Mouse (Mus musculus) T-cell, adult 2 months (primary cell): ENCODE results near the gene Zdhhc14.
"Not testable (repeated sequence)": the region's sequence is repeated elsewhere in the genome, so short reads cannot be mapped to it uniquely, and the experiment has no call there.

Experiments used
- DNase-seq: peaks from one replicate; pipeline ENCODE4 v3.0.0; 2022; ENCODE audit warnings: low spot score

Gene Zdhhc14

DNA sequence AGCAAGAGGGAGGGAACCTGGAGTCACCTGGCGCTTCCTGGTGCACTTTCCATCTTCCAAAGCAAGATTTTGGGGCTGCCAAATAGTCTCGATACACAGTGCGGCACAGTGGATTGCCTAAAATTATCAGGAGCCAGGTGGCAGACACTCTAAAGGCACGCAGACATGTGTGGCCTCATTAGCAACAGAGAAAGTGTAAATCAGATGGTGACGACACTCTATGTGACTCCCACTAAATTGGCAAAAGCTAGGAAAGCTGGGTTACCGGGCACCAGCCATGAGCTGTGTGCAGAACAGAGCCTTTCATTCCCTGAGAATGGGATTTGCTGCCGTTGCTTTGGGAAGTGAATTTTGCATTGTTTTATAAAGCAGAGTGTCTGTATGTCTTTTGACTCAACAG is 115.0 kb downstream of the Zdhhc14 start:
- no peak for DNase-seq

DNA sequence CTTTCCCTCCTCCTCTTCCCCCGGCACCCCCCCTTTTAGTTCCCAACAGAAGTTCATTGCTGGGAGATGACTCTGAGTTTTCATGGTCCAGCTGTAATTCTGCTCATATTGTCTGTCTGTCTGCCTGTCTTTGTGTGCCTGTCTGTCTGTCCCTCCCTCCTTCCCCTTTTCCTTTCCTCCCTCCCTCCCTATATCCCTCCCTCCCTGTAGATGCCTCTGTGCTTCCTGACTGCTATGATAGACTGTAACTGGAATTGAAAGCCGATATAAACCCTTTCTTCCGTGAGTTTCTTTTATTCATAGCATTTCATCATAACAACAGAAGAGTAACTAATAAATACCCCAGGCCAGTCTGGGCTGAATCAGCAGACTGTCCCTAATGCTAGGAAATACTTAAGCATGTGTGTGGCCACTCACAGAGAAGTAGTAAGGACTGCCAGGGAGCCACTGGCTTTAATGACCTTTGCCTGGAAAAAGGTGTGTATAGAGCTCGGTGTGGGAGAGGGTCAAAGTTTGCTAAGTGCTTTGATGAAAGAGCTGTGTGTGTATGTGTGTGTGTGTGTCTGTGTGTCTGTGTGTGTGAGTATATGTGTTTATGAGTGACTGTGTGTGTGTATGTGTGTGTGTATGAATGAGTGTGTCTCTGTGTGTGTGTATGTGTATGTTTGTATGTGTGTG is 117.7 kb downstream of the Zdhhc14 start:
- DNase-seq = no peak

DNA sequence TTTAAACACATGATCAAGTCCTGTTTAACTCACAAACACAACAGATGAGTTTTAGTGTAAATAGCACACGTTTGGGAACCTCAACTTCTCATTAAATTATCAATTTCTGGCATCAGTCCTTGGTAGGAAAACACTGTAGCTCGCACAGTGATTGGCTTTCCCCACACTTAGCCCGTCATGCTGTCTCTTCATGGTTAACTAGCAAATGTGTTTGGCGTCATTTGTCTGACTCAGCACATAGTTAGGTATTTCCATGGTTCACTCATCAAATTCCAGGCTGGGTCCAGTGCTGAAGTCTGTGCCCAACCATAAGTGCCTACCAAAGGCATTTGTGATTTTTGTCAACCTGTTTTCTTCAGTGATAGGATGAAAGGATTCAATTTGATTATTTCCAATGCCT is 119.9 kb downstream of the Zdhhc14 start:
- DNase-seq = no peak

DNA sequence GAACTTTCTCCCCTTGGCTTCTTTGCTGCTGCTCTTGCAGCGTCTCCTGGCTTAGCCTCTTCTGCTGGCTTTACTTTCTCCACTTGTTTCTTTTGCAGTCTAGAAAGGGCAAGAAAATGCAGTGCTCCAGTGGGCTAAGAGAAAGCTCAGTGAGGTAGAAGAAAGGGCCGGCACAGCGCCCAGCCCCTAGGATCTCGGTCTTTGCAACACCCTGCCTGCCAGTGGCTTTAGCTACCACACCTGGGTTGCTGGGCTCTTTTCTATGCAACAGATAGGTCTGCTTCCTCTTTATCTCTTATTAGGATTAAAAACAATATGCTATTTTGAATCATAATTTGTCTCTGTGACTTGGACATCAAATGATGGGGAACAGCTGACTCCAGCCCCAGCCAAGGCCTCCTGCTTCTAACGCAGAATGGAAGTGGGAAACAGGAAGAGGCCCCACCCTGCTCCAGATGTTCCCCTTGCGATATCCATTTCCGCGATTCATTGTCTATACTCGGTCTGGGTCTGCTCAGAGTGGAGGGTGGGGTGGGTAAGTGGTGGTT is 122.5 kb downstream of the Zdhhc14 start:
- DNase-seq = no peak

DNA sequence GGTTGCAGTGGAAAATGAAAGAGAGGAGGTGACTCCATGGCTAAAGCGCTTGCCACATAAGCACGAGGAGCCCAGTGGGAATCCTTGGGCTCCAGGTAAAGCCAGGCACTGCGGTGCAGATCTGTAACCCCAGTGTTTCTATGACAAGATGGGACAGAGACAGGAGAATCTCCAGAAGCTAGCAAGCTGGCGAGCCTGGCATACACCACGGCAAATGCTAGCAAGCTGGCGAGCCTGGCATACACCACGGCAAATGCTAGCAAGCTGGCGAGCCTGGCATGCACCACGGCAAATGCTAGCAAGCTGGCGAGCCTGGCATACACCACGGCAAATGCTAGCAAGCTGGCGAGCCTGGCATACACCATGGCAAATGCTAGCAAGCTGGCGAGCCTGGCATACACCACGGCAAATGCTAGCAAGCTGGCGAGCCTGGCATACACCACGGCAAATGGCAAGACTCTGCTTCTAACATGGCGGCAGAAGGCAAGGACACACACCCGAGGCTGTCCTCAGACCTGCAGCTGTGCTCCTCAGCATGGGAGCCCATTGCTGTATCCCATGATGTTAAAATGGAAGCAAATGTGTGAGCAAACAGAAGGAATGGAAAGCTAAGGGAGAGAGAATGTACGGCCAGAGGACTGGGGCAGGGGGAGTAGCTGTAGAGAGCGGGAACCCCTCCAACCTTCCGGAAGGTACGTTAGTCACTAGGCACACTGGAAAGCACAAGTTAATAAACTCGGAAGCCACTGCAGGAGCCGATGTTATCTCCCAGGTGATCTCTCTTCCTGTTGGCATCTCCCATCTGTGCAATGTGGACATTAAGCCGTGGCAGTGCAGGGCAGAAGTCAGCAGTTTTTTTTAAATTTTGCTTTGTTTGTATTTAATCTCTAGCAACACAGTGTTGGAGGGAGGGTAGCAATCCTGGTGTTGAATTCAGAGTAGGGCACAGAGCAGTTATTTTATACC is 129.6 kb downstream of the Zdhhc14 start:
- DNase-seq = no peak

DNA sequence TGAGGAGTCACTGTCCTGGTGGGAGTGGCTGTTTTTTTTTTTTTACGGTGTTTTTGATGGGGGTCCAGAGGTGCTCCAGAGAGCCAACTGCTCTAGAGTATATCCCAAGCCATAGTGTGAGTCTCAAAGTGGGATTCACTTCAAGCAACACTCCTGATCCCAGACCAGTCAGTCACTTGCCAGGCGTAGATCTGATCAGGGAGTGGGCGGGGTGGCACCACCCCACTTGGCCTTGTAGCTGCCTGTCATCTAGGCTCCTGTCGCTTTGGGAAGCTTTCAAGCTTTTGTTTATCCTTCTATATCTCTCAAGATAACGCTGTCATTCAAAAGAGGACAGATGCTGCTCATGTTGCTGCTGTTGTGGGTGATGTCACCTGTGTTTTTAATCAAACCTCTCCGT is 130.4 kb downstream of the Zdhhc14 start:
- no peak for DNase-seq

DNA sequence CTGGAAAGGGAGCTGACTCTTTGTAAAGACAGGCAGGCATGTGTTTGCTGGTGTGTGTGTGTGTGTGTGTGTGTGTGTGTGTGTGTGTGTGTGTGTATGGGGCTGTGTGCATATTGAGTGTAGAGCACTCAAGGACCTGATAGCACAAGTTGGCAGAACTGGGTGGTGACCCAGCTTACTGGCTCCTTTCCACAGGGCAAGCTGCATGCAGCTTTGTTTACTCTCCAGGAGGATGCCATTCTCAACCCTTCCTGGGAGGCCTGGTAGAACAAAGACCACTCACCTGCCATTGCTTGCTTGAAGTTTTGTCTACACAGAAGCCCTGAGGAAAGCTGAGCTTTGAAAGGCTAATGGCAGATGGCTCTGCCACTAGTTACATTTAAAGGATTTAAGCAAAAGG is 130.8 kb downstream of the Zdhhc14 start:
- DNase-seq = no peak

DNA sequence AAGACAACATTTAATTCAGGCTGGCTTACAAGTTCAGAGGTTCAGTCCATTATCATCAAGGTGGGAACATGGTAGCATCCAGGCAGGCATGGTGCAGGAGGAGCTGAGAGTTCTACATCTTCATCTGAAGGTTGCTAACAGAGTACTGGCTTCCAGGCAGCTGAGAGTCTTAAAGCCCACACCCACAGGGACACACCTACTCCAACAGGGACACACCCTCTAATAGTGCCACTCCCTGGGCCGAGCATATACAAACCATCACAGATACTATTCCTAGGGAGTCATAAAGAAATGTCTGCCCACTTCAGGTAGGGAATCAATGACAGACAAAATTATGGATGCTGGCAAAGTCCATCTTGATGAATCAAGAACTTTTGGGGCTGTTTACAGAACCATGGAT is 132.5 kb downstream of the Zdhhc14 start:
- not testable (repeated sequence) for DNase-seq

DNA sequence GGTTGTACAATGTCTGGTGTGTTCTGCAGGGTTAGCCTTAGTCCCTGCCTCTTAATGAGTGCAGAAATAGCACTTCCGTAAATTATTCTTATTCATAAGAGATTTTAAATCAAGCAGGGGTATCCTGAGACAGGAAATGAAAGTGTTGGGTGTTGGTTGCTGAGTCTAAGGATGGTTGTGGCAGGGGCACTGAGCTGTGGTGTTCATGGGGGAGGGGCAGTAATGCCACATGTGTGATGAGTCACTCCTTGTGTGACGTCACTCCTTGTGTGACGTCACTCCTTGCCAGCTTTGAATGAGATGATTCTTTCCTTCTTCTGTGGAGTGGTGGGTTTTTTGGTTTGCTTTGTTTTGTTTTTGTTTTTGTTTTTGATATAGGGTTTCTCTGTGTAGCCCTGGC is 134.0 kb downstream of the Zdhhc14 start:
- peak; percentile 27 for DNase-seq

DNA sequence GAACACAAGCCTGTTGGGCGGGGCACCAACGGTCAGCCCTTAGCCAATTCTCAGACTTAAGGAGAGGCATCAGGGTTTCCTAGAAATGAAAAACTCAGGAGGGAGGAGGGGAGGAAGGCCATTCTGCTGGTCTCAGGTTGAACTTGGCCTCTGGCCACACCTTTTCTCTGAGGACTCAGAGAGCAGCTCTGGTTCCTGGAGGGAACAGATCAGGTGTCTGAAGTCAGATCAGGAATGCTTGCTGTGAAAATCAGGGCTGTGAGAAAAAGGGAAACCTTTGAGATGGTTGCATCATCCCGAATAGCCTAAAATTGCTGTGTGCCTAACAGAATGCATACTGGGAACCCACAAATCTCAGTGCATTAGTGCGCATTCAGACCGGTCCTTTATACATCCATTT is 135.3 kb downstream of the Zdhhc14 start:
- no peak for DNase-seq

DNA sequence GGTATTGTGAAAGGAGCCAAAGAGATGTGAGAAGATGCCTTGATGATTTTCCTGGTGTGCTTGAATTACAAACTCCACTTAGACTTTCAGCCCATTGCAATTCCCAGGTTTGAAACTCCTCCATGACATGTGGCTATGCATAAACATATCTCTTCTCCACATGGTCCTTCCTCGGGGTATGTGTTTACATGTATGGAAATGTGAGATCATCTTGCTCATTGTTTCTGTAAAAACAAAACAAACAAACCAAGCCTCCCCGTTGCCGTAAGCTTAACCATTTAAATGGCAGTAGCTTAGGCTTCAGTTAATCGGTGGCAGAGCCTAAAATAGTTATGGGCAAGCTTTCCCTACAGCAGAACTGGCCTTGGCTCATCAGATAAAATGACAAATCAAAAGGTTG is 137.3 kb downstream of the Zdhhc14 start:
- DNase-seq = no peak

DNA sequence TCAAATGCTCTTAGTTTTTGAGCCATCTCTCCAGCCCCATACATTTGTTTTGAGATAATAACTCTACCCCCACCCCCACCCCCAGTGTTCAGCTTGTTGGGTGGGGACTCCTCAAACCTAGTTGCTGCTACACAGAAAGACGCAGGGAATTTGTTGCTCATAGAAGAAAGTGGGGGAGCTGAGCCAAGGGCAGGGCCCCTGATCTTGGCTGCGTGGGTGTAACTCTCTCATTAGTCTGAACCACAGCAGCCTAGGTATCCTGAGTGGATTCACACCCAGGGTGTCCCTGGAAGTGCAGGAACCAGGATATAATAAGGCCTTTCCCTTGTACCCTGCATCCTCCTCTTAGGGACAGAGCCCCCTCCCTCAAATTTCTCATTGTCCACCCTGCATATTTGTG is 142.9 kb downstream of the Zdhhc14 start:
- DNase-seq = no peak

DNA sequence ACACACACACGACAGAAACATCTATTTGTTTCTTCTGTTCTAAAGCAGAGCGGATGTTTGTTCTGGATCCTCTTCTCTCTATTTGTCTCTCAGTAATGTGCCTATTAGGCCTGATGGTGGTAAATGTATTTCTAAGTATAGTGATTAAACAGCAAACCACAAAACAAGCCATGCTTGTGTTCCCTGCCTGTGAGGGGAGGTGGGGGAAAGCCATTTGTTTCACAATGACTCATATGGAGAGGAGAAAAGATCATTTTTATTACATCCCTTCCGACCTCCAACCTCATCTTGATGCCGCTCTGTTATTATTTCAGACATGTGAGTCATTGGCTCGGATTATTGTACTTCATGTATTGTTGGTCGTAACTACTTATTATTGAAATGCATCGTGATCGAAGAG is 149.1 kb downstream of the Zdhhc14 start:
- no peak for DNase-seq

DNA sequence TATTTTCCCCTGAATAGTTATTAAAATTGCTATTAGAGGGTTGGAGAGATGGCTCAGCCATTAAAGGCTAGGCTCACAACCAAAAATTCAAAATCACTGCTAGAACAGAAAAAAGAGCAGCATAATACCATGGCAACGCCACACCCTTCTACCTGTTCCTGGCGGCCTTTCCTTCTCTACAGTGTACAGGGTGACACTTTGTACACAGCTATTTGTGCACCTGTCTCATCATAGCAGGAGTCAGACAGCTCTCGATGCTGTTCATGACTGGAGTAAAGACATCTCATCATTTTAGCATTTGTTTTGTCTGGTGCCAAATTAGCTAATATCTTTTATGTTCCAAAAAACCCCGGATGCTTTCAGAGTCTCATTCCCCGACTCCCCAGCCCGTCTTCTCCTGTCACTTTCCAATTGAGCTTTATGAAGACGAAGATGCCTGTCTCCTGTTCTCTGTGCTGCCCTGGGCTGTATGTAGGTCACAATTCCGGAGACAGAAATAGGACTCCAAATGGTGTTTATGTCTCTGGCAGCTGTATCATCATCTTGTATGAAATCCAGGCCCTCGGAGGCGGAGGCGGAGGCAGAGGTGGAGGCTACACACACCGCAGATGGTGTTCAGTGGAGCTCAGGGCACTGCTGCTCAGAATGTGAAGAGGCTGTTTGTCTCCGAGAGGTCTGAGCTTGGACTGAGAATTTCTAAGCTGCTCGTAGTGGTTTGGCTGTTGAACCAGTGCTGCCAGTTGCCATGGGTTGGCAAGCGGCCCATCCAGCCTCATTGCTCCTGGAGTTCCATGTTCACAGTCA is 150.8 kb downstream of the Zdhhc14 start:
- no peak for DNase-seq

DNA sequence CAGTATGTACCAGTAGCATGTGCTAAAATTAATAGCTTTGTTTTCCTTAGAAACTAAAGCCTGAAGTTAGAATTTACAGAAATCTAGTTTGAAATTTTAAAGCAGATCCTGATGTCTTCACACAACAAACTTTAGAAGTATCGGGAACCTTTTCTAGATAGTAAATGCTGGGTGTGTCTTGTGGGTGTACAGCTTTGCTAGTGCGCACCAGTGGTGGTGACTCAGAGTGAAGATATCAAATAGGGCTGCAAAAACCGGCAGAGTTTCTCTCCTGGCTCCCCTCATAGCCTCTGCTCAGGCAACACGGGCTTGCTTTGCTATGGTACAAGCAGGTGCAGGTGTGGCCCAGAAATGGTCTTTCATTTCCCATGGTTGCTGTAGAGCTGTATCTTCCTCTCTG is 157.8 kb downstream of the Zdhhc14 start:
- DNase-seq = no peak

DNA sequence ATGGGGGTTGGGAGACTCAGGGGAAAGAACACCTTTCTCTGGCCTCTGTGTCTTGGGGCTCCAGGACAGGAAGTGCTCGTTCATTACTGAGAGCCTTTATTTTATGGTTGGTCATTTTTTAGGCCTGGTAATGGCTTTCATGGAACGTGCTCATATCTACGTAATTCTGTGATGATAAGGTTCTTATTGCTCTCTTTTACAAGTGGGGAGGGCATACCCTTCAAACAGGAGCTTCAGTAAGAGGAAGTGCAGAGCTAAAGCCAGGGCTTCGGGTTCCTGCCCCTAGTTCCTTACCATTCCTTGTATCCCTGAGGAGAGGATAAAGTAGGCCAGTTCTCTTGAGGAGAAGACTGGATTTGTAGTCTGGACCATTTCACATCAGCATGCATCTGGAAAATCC is 158.3 kb downstream of the Zdhhc14 start:
- DNase-seq = no peak

DNA sequence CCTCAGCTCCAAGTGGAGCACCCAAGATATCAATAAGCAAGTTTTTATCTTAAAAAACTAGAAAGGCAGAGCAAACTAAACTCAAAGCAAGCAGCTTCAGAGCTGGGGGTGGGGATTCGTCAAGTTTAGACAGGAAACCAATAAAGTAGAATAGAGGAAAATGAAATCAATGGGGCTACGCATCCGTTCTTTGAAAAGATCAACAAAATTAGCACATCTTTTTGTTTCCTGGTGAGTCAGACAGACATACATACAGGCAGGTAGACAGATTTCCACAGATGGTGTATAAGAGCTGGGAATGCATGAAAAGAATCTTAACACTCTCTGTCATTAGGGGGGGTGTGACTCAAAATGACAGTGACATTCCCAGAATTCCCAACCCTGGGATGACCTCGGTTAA is 159.2 kb downstream of the Zdhhc14 start:
- DNase-seq = no peak

DNA sequence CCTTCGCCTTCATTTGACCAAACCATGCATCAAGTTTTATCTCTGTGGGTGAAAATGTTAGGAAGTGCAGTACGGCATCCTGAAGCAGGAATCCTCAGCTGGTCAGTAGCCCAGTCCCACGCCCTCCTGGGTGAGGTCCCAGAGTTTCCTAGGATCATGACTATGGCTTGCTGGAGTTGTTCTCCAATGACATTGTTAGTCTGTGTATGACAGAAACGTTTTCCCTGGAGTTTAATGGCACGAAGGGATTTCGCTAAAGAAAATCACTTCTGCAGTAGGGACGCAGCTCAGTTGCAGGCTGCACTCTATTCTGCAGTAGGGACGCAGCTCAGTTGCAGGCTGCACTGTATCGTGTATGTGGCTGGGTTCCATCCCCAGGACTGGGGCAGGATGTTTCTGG is 161.6 kb downstream of the Zdhhc14 start:
- no peak for DNase-seq

DNA sequence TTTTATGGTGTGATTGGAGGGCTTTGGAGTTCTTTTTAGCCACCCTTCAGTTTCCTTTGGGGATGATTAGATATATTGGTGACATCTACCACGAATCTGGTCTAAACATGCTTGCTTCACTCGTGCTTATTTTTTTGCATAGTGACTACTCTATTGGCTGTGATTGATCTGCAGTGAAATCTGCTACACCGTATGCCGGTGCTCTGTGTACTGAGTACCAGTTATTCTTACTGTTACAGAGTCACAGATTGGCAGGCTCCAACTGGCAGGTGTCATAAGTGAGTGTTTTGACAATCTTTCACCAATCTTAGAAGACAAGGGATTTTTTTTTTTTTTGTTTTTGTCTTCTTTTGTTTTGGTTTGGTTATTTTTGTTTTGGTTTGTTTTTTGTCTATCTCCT is 163.2 kb downstream of the Zdhhc14 start:
- DNase-seq = no peak

DNA sequence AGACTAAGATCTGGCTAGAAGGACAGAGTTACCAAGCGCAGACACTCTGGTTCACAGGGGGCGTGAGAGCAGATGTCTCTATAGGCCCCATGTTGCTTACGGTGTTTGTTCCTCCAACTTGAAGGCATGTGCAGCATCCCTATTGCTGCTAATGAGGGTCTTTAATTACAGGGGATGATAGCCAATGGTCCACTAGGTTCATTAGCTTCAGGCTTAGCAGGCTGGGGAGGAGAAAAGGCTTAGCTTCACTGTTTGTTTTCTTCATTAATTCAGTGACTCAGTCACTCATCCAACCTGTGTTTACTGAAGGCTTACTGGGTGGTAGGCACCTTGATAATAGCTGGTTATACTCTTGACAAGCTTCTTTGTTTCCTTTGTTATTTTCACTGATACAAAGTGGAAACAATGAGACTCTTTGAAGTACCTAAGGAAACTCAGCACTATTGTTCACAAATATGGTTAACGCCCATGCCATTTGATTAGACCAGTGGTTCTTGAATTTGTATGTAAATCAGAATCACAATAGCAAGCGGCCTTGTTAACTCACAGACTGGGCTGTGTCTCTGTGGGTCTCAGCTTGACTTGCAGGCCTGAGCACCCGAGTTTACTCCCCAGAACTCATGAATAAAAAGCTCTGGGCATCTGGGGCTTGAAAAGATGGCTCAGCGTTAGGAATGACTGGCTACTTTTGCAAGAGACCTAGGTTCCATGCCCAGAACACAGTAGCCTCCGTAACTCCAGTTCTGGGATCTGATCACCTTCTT is 168.1 kb downstream of the Zdhhc14 start:
- no peak for DNase-seq

DNA sequence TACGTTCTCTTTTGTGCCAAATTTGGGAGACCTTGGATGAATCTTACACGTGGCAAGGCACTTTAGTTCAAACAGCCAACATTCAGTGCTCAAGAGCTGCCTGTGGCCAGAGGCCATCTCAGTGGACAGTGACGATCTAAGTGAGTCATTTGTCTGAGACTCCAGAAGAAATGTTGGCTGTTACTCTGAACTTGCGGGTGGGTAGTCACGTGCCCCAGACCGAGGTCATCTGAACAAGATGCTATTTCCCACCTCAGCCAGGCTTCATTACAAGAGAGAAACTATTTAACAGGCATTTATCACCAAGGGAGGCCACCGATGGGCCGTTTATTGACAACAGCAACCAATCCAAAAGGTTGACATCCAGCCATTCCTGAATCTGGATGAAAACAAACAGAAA is 174.3 kb downstream of the Zdhhc14 start:
- no peak for DNase-seq

DNA sequence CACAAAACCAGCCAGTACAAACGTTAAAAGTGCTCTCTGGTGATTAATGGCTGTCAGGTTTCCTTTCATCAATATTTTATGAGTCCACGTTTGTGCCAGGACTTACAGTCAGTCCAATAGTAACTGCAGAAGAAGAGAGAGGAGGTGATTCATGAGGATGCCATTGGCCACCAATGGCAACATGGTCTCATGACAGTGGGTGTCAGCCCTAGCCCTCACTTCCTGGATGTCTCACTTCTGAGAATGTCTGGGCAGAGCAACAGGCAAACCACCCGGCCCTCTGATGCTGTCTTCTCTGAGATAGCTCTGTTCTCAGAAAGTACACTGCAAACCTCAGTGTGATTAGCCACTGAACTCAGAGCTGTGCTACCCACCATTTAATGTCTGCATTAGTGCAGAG is 176.1 kb downstream of the Zdhhc14 start:
- DNase-seq = no peak
